Mouse (Mus musculus) inflammation-experienced regulatory T-cells (primary cell): ENCODE data around the gene Rbfox1. TPM values are rescaled to one million over a fixed set of nuclear protein-coding genes. Genes with fewer than 3 reads are reported as not detected.

Experiments
- polyA plus RNA-seq, 2 experiments: library from polyadenylated mRNA; unstranded; fragments of 100-300 nt; shearing (Covaris generic); gene quantifications; one replicate each; pipeline ENCODE4 v1.2.1; 2017

Gene Rbfox1
- under 1 TPM; 0.22 to 0.34 TPM for polyA plus RNA-seq

DNA sequence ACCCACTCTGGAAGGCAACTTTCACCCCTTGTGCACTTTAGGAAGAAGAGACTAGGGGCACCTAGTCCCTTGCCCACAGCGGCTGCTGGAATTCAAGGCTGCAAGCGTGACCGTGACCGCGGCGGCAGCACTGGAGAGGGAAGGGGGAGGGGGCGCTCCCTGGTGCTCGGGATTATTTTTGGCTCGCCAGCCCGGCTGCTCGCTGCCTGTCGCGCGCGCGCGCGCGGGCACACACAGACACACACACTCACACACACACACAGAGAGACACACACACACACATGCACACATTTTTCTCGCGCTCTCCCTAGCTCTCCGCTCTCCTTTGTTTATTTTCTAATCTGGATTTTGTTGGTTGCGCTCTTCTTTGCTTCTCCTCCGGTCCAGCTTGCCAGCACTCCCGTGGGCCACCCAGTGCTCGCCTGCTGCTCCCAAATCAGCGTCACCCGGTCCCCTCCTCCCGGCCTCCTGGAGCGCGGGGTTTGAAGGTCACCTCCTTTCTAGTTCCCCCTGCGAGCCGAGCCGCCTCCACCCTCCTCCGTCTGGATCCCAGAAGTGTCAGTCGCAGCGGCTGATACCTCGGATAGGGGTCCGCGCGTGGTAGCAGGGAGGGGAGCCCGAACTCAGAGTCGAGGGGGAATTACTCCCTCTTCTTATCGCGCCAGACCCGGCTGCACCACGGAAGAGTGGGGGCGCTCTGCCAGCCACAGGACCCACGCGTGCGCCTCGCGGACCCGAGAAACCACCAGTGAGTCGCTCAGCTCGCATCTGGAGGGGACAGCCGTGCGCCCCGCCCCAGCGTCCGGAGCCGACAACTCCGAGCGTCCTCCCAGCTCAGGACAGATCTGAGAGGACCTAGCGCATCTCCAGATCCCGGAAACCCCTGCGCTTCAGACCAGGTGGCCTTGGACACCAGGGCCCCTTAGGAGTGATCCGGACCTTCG, at the start of gene Rbfox1:
TSS of gene Rbfox1 (plus strand) at position 610 of the 944 bp plus-strand sequence.

